Mouse (Mus musculus) MEL (cell line): ENCODE measurements at regions not wholly inside any gene's neighbourhood (a gene's known extent, or its start where the extent isn't known, plus 50 kb on each side); places are given as distances from the start of the nearest gene placed in this dataset.

Experiments used
- BHLHE40 ChIP-seq: IDR thresholded peaks from 2 replicates; pipeline ENCODE4 v1.6.1; 2012; ENCODE audit warnings: low read depth, mild to moderate bottlenecking, inconsistent platforms, low read length, improper control_type of control experiment, borderline replicate concordance
- CHD1 ChIP-seq: IDR thresholded peaks from 2 replicates; pipeline ENCODE4 v1.6.1; 2012; ENCODE audit warnings: low read depth, mild to moderate bottlenecking, inconsistent platforms, low read length, improper control_type of control experiment
- CTCF ChIP-seq, 3 experiments: IDR thresholded peaks in 2 of 3; conservative IDR thresholded peaks in 1 of 3; 2 replicates each; pipeline ENCODE4 v1.5.1; 2011 to 2012; ENCODE audit warnings: low read length in 3 of 3, low read depth in 2 of 3, mild to moderate bottlenecking in 2 of 3, improper control_type of control experiment in 1 of 3, inconsistent platforms in 1 of 3, mixed read lengths in 1 of 3, moderate library complexity in 1 of 3; ENCODE audit not compliant: control insufficient read depth in 1 of 3, insufficient read depth in 1 of 3, poor library complexity in 1 of 3, severe bottlenecking in 1 of 3
- EP300 ChIP-seq, 2 experiments: IDR thresholded peaks; 2 replicates each; pipeline ENCODE4 v1.6.1; 2011; ENCODE audit warnings: improper control_type of control experiment in 2 of 2, low read length in 2 of 2, low read depth in 1 of 2, mild to moderate bottlenecking in 1 of 2
- GATA1 ChIP-seq: IDR thresholded peaks from 2 replicates; pipeline ENCODE4 v1.6.1; 2011; ENCODE audit warnings: low read depth, low read length, improper control_type of control experiment
- KAT2A ChIP-seq: conservative IDR thresholded peaks from 2 replicates; pipeline ENCODE4 v1.6.1; 2012; ENCODE audit warnings: low read depth, low read length, improper control_type of control experiment, inconsistent platforms
- MAFK ChIP-seq: IDR thresholded peaks from 2 replicates; pipeline ENCODE4 v1.6.1; 2011; ENCODE audit warnings: low read depth, mild to moderate bottlenecking, low read length, improper control_type of control experiment, borderline replicate concordance
- MYC ChIP-seq: IDR thresholded peaks from 2 replicates; pipeline ENCODE4 v1.6.1; 2011; ENCODE audit warnings: low read depth, mild to moderate bottlenecking, low read length, improper control_type of control experiment, moderate library complexity
- POLR2A ChIP-seq, 2 experiments: IDR thresholded peaks; 2 replicates each; pipeline ENCODE4 v1.6.1; 2011 to 2012; ENCODE audit warnings: low read length in 2 of 2, mild to moderate bottlenecking in 2 of 2, control low read depth in 1 of 2, improper control_type of control experiment in 1 of 2, low read depth in 1 of 2, moderate library complexity in 1 of 2; ENCODE audit not compliant: control insufficient read depth in 1 of 2, insufficient read depth in 1 of 2, poor library complexity in 1 of 2
- SMC3 ChIP-seq: IDR thresholded peaks from 2 replicates; pipeline ENCODE4 v1.6.1; 2011; ENCODE audit warnings: low read depth, low read length, improper control_type of control experiment
- ZMIZ1 ChIP-seq: IDR thresholded peaks from 2 replicates; pipeline ENCODE4 v1.6.1; 2012; ENCODE audit warnings: low read depth, mild to moderate bottlenecking, inconsistent platforms, low read length, improper control_type of control experiment, moderate library complexity

DNA sequence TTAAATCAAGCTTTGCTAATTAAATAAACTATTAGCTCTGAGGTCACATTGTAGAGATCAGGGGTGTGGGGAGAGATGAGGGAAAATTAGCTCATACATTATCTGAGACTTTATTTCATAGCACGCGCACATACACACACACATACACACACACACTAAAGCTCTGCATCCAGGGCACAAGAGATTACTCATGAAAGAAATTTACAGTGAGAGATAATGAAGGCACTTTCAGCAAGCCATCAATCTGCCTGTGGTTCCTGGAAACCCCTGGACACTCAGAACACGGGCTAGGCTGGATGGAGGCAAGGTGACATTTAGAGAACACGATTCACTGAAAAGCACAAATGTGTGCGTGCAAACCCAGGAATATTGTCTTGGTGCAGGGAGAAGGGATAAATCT is 60.2 kb downstream of the Scg2 start:
- TF ChIP-seq MYC, result no peak
- TF ChIP-seq EP300 (IDR thresholded peaks at IDR 0.05; ENCODE audit: low read depth in 1 of 2, low read length in 2 of 2), result no peak
- TF ChIP-seq POLR2A (IDR thresholded peaks at IDR 0.05; ENCODE audit: control insufficient read depth in 1 of 2, insufficient read depth in 1 of 2, low read depth in 1 of 2, low read length in 2 of 2, poor library complexity in 1 of 2), result no peak
- no peak for TF ChIP-seq SMC3
- no peak for TF ChIP-seq ZMIZ1
- no peak for TF ChIP-seq BHLHE40
- no peak for TF ChIP-seq CHD1
- no peak for TF ChIP-seq GATA1
- TF ChIP-seq CTCF (IDR thresholded peaks at IDR 0.05 in 2 of 3, conservative IDR thresholded peaks at IDR 0.05 in 1 of 3; ENCODE audit: control insufficient read depth in 1 of 3, insufficient read depth in 1 of 3, low read depth in 2 of 3, low read length in 3 of 3, poor library complexity in 1 of 3, severe bottlenecking in 1 of 3), result no peak
- no peak for TF ChIP-seq MAFK
- no peak for TF ChIP-seq KAT2A
